Mouse (Mus musculus): ENCODE measurements around the gene Snrpc. TPM values are rescaled to one million over a fixed set of nuclear protein-coding genes. Genes with fewer than 3 reads are reported as not detected.

The Snrpc gene
- polyA plus RNA-seq, 1 experiment from 2014 or later, result 433 TPM

DNA sequence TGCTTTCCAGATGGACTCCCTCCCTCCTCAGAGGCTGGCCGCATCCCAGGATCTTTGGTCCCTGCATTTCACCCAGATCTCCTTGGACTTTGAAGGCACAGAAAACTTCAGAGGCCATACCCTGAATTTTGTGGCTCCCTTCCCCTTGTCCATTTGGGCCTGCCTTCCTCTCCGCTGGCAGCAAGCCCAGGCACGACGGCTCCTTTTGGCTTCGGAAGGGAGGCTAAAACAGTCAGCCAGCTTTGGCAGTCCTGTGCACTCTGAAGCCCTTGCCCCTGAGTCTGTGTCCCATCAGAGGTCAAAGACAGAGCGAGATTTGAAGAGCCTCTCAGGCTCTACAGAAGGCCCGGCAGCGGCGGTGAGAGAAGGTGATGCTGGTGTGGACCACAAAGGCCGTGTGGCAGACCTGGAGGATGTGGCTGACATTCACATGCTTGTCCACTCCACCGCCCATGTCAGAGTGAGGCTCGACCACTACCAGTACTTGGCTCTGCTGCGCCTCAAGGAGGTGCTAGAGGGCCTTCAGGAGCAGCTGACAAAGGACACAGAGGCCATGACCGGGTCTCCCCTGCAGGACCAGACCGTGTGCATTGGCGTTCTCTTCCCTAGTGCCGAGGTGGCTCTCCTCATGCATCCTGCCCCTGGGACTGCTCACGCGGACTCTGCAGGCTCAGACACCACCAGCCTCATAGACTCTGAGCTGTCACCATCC lies 48.7 kb downstream of the Snrpc start:
- no peaks in the 10 kb centered on the region for H3K27me3 ChIP-seq (ENCODE audit: insufficient read depth, poor library complexity, severe bottlenecking)
- no peak for DNase-seq (ENCODE audit: low spot score)
- no peaks in the 10 kb centered on the region for H3K4me1 ChIP-seq (replicated peaks)
- no peak overlapping the region for H3K27ac ChIP-seq
- no peak overlapping the region for H3K4me3 ChIP-seq
- peaks cover 78% of the 10 kb centered on the region for H3K36me3 ChIP-seq
- no peaks in the 10 kb centered on the region for H3K9me3 ChIP-seq
- WGBS, result 85% methylated on average over 19 of the region's 19 CpGs

Other genes with a start within 250 kb of the Snrpc start
- gene Nudt3, start 214.7 kb upstream of the Snrpc start, polyA plus RNA-seq (2016; fragmentation: Nextera tagmentation; extraction: Ambion mirVana), result 90.6 and 145 TPM in 2 replicates
- 0.86 TPM in 1 of 2 replicates, not detected in the other for gene RPS10-NUDT3, start 202.9 kb upstream of the Snrpc start, polyA plus RNA-seq (2016; fragmentation: Nextera tagmentation; extraction: Ambion mirVana)
- 827 and 832 TPM in 2 replicates for gene Rps10, start 201.5 kb upstream of the Snrpc start, polyA plus RNA-seq (2016; fragmentation: Nextera tagmentation; extraction: Ambion mirVana)
- gene Pacsin1, start 182.6 kb upstream of the Snrpc start, polyA plus RNA-seq (2016; fragmentation: Nextera tagmentation; extraction: Ambion mirVana), result 3.4 and 3.6 TPM in 2 replicates
- 0.13 and 0.31 TPM in 2 replicates for gene Spdef, start 109.2 kb upstream of the Snrpc start, polyA plus RNA-seq (2016; fragmentation: Nextera tagmentation; extraction: Ambion mirVana)
- gene D17Wsu92e, start 17.5 kb upstream of the Snrpc start, polyA plus RNA-seq (2016; fragmentation: Nextera tagmentation; extraction: Ambion mirVana), result 10.7 and 13.0 TPM in 2 replicates
- 6.9 and 7.7 TPM in 2 replicates for gene Uhrf1bp1, start 18.3 kb downstream of the Snrpc start, polyA plus RNA-seq (2016; fragmentation: Nextera tagmentation; extraction: Ambion mirVana)
- 25.0 and 62.0 TPM in 2 replicates for gene Anks1, start 71.2 kb downstream of the Snrpc start, polyA plus RNA-seq (2016; fragmentation: Nextera tagmentation; extraction: Ambion mirVana)
- 81.0 and 90.4 TPM in 2 replicates for gene Taf11, start 71.7 kb downstream of the Snrpc start, polyA plus RNA-seq (2016; fragmentation: Nextera tagmentation; extraction: Ambion mirVana)
- 1.1 and 2.8 TPM in 2 replicates for gene Tcp11, start 242.5 kb downstream of the Snrpc start, polyA plus RNA-seq (2016; fragmentation: Nextera tagmentation; extraction: Ambion mirVana)

Data from hindbrain, embryonic 10.5 days (tissue).